Mouse (Mus musculus): ENCODE measurements around the gene Prl7a2.

The Prl7a2 gene

GRCm38 (mm10) chr13:27667936-27668335 is at the start of gene Prl7a2:
TSS of gene Prl7a2 (minus strand) at chr13:27668036.
- DNase-seq (ENCODE audit: low spot score in 2 of 2), result no peak

DNA sequence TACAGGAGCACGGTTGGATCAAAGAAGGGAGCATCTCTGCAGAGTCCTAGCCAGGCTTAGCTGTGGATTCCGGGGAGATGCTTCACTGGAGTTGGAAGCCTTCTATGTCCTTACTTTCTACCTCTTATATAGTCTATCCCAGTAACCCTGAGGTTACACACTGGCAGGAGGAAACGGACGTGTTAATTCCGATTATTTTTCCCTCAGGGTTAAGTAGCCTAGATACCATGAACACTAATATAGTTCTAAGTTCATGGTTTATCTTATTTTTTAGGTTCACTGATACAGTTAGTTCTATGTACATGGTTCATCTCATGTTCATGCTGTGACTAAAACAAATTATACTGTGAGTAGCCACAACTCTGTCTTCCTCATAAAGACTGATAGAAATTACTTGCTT is 48.8 kb upstream of the Prl7a2 start, which contains the start of gene Prl7d1:
Prl7d1 (minus strand) TSS at position 101 of the 400 bp plus-strand sequence.
- no peak for DNase-seq (ENCODE audit: low spot score in 2 of 2)

- DNase-seq (ENCODE audit: low spot score in 2 of 2), result no peak
These were observed 38.7 kb upstream of the Prl7a2 start for GRCm38 (mm10) chr13:27706521-27706920.

- DNase-seq (ENCODE audit: low spot score in 2 of 2), result no peak
These were observed 7.1 kb downstream of the Prl7a2 start for GRCm38 (mm10) chr13:27660747-27661146.

- DNase-seq (ENCODE audit: low spot score in 2 of 2), result no peak
These were observed 25.4 kb downstream of the Prl7a2 start, which contains the start of gene Prl7a1 for GRCm38 (mm10) chr13:27642393-27642792. TSS of gene Prl7a1 (minus strand) at chr13:27642493.

- DNase-seq (ENCODE audit: low spot score in 2 of 2), result no peak
These were observed 57.4 kb downstream of the Prl7a2 start, which contains the start of gene Prl7b1 for GRCm38 (mm10) chr13:27610482-27610881. TSS of gene Prl7b1 (minus strand) at chr13:27610582.

All from spleen, postnatal 36 days (tissue).